24 mouse cellular contexts compared by ENCODE assay signal in genomic region chr10:100073092-100073491, GRCm38 (mm10).
"Had no signal": no experiment of that assay in that cellular context is flagged by ENCODE, and none has a peak within 500 bp of the region (broad histone marks: within the 10 kb centered on the region; RNA-seq: fewer than 3 reads in every experiment).

No protein-coding gene starts in this region.

- H3K9me3 ChIP-seq: heart, embryonic 10.5 days; heart, embryonic 12.5 days; hindbrain, embryonic 10.5 days; hindbrain, embryonic 12.5 days; intestine, embryonic 15.5 days; limb, embryonic 10.5 days; limb, embryonic 12.5 days had no signal

- H3K4me3 ChIP-seq: gastrocnemius, adult 2 months; heart, embryonic 10.5 days; heart, embryonic 12.5 days; hindbrain, embryonic 10.5 days; hindbrain, embryonic 12.5 days; intestine, embryonic 15.5 days; layer of hippocampus, adult 2 months; left cerebral cortex, adult 2 months; limb, embryonic 10.5 days; limb, embryonic 12.5 days had no signal

- H3K4me2 ChIP-seq: heart, embryonic 12.5 days; hindbrain, embryonic 12.5 days; hindbrain, embryonic 14.5 days; intestine, embryonic 15.5 days; limb, embryonic 12.5 days had no signal

- DNase-seq: gastrocnemius, adult 2 months; gastrocnemius, postnatal 10 days; gastrocnemius, postnatal 25 days; heart, postnatal 10 days; heart, postnatal 4 days; kidney, adult 18-20 months; kidney, adult 8-10 months; kidney, postnatal 10 days; kidney, postnatal 25 days; kidney, postnatal 4 days; liver had no signal

- H3K27ac ChIP-seq: gastrocnemius, adult 2 months; heart, embryonic 10.5 days; hindbrain, embryonic 10.5 days; hindbrain, embryonic 12.5 days; hindbrain, embryonic 14.5 days; intestine, embryonic 15.5 days; layer of hippocampus, adult 2 months; left cerebral cortex, adult 2 months; limb, embryonic 10.5 days; limb, embryonic 12.5 days had no signal

- ATAC-seq: hindbrain, embryonic 16.5 days; inflammation-experienced regulatory T-cells, adult 6 months; intestine, embryonic 15.5 days; intestine, postnatal 0 days had no signal

- H3K4me1 ChIP-seq: heart, embryonic 10.5 days; heart, embryonic 12.5 days; hindbrain, embryonic 10.5 days; hindbrain, embryonic 12.5 days; intestine, embryonic 15.5 days; limb, embryonic 10.5 days; limb, embryonic 12.5 days had no signal

- H3K27me3 ChIP-seq: heart, embryonic 12.5 days; hindbrain, embryonic 12.5 days; intestine, embryonic 15.5 days; limb, embryonic 12.5 days had no signal

- H3K9ac ChIP-seq: heart, embryonic 12.5 days; hindbrain, embryonic 12.5 days; hindbrain, embryonic 14.5 days; intestine, embryonic 15.5 days; limb, embryonic 12.5 days had no signal

- H3K36me3 ChIP-seq: heart, embryonic 10.5 days; hindbrain, embryonic 10.5 days; hindbrain, embryonic 12.5 days; intestine, embryonic 15.5 days; limb, embryonic 10.5 days; limb, embryonic 12.5 days had no signal
